Comparison of ENCODE assay signal across 11 mouse cellular contexts in the genomic region with DNA sequence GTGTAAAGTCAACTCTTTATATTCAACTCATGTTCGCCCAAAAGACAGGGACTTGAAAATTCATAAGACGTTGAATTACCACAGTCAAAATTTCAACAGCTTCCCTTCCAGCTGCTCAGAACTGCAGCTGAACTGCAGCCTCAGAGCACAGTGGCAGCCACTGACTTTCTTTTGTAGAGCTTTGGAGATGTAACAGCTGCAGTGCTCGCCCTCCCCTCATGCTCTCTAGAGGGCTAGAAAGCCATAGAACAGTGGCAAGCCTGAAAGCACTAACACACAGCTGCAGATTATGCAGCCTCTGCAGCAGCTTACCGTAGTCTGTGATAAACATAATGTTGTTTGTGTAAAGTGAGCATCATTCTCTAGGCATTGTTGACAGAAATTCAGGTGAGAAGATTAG.
DNase-seq lines count a peak whose midpoint lies in the region; ATAC-seq lines count a peak whose summit lies in the region.
"Had no signal": no experiment of that assay in that cellular context is flagged by ENCODE, and none has a peak within 500 bp of the region (broad histone marks: within the 10 kb centered on the region; RNA-seq: fewer than 3 reads in every experiment).

No protein-coding gene starts in this region.

- no peak overlapping the region for H3K9ac ChIP-seq in hindbrain, embryonic 11.5 days (ENCODE audit: low read depth, low read length)
- H3K9ac ChIP-seq in hindbrain, embryonic 14.5 days = no peak overlapping the region
- no peak overlapping the region for H3K9ac ChIP-seq in midbrain, embryonic 11.5 days (ENCODE audit: low read length)
- no peak overlapping the region for H3K9ac ChIP-seq in midbrain, embryonic 12.5 days (replicated peaks)
- H3K9ac ChIP-seq: heart, embryonic 13.5 days; liver, embryonic 15.5 days; stomach, embryonic 15.5 days had no signal

- intact Hi-C loops in heart, postnatal 25 days (cut with DNase I) = no loop called here

- H3K9me3 ChIP-seq in hindbrain, embryonic 11.5 days (ENCODE audit: control insufficient read depth, low read length) = no peaks in the 10 kb centered on the region
- no peaks in the 10 kb centered on the region for H3K9me3 ChIP-seq in hindbrain, embryonic 14.5 days (ENCODE audit: control insufficient read depth, low read length)
- H3K9me3 ChIP-seq in midbrain, embryonic 11.5 days (ENCODE audit: control insufficient read depth, low read length) = no peaks in the 10 kb centered on the region
- no peaks in the 10 kb centered on the region for H3K9me3 ChIP-seq in midbrain, embryonic 10.5 days (replicated peaks)
- H3K9me3 ChIP-seq in midbrain, embryonic 12.5 days = no peaks in the 10 kb centered on the region
- H3K9me3 ChIP-seq: heart, embryonic 13.5 days; liver, embryonic 15.5 days; stomach, embryonic 15.5 days had no signal

- 62% methylated on average over 4 of the region's 4 CpGs for WGBS in hindbrain, embryonic 11.5 days
- 54% methylated on average over 4 of the region's 4 CpGs for WGBS in hindbrain, embryonic 14.5 days
- 49% methylated on average over 4 of the region's 4 CpGs for WGBS in midbrain, embryonic 11.5 days
- 57% methylated on average over 4 of the region's 4 CpGs for WGBS in midbrain, embryonic 10.5 days
- 47% methylated on average over 4 of the region's 4 CpGs for WGBS in midbrain, embryonic 12.5 days

- no peaks in the 10 kb centered on the region for H3K36me3 ChIP-seq in hindbrain, embryonic 11.5 days (ENCODE audit: control insufficient read depth, insufficient read depth, low read length)
- no peaks in the 10 kb centered on the region for H3K36me3 ChIP-seq in hindbrain, embryonic 14.5 days (replicated peaks; ENCODE audit: control insufficient read depth, insufficient read depth)
- no peaks in the 10 kb centered on the region for H3K36me3 ChIP-seq in midbrain, embryonic 11.5 days (ENCODE audit: control insufficient read depth, insufficient read depth, low read length)
- H3K36me3 ChIP-seq in midbrain, embryonic 10.5 days = no peaks in the 10 kb centered on the region
- H3K36me3 ChIP-seq in midbrain, embryonic 12.5 days = no peaks in the 10 kb centered on the region
- H3K36me3 ChIP-seq: heart, embryonic 13.5 days; liver, embryonic 15.5 days; stomach, embryonic 15.5 days had no signal

- no peak for ATAC-seq in hindbrain, embryonic 11.5 days (ENCODE audit: low FRiP score)
- ATAC-seq in hindbrain, embryonic 14.5 days (ENCODE audit: low FRiP score) = no peak
- peak; percentile 65; the same call in 1 of the 2 replicates for ATAC-seq in midbrain, embryonic 11.5 days (ENCODE audit: low FRiP score)
- ATAC-seq in midbrain, embryonic 12.5 days (ENCODE audit: low FRiP score, low read depth) = peak; percentile 68

- DNase-seq in hindbrain, embryonic 11.5 days (ENCODE audit: low spot score) = peak; percentile 1
- no peak for DNase-seq in hindbrain, embryonic 14.5 days (ENCODE audit: low spot score)
- DNase-seq in midbrain, embryonic 11.5 days (ENCODE audit: low spot score, missing footprints) = no peak
- DNase-seq in midbrain, embryonic 10.5 days (ENCODE audit: low spot score) = no peak
- DNase-seq in thymus, postnatal 14 days = peak; percentile 39
- no peak for DNase-seq in urinary bladder, adult 18-20 months (ENCODE audit: low spot score in 2 of 2)
- DNase-seq in heart, postnatal 25 days (ENCODE audit: low spot score) = no peak

- H3K27ac ChIP-seq in hindbrain, embryonic 11.5 days (ENCODE audit: low read depth, low read length) = no peak overlapping the region
- H3K27ac ChIP-seq in hindbrain, embryonic 14.5 days = no peak overlapping the region
- no peak overlapping the region for H3K27ac ChIP-seq in midbrain, embryonic 11.5 days (ENCODE audit: low read depth, low read length)
- H3K27ac ChIP-seq in midbrain, embryonic 10.5 days (replicated peaks) = no peak overlapping the region
- no peak overlapping the region for H3K27ac ChIP-seq in midbrain, embryonic 12.5 days (replicated peaks)
- H3K27ac ChIP-seq: heart, embryonic 13.5 days; liver, embryonic 15.5 days; stomach, embryonic 15.5 days had no signal

- H3K27me3 ChIP-seq in hindbrain, embryonic 11.5 days (ENCODE audit: control insufficient read depth, insufficient read depth, low read length) = no peaks in the 10 kb centered on the region
- H3K27me3 ChIP-seq in hindbrain, embryonic 14.5 days (ENCODE audit: control insufficient read depth, insufficient read depth, low read length) = no peaks in the 10 kb centered on the region
- H3K27me3 ChIP-seq in midbrain, embryonic 11.5 days (ENCODE audit: control insufficient read depth, insufficient read depth, low read length) = no peaks in the 10 kb centered on the region
- no peaks in the 10 kb centered on the region for H3K27me3 ChIP-seq in midbrain, embryonic 10.5 days (ENCODE audit: low read depth, poor library complexity, severe bottlenecking)
- H3K27me3 ChIP-seq in midbrain, embryonic 12.5 days = no peaks in the 10 kb centered on the region
- H3K27me3 ChIP-seq: heart, embryonic 13.5 days; liver, embryonic 15.5 days; stomach, embryonic 15.5 days had no signal

- no peaks in the 10 kb centered on the region for H3K4me1 ChIP-seq in hindbrain, embryonic 11.5 days (replicated peaks; ENCODE audit: control insufficient read depth, insufficient read depth, low read length)
- H3K4me1 ChIP-seq in hindbrain, embryonic 14.5 days (replicated peaks; ENCODE audit: control insufficient read depth, insufficient read depth, low read length) = no peaks in the 10 kb centered on the region
- H3K4me1 ChIP-seq in midbrain, embryonic 11.5 days (ENCODE audit: control insufficient read depth, insufficient read depth, low read length) = no peaks in the 10 kb centered on the region
- no peaks in the 10 kb centered on the region for H3K4me1 ChIP-seq in midbrain, embryonic 10.5 days
- H3K4me1 ChIP-seq in midbrain, embryonic 12.5 days = no peaks in the 10 kb centered on the region
- H3K4me1 ChIP-seq: liver, embryonic 15.5 days; stomach, embryonic 15.5 days had no signal

- H3K4me2 ChIP-seq in hindbrain, embryonic 11.5 days (replicated peaks; ENCODE audit: low read depth, low read length) = no peak overlapping the region
- H3K4me2 ChIP-seq in hindbrain, embryonic 14.5 days (replicated peaks) = no peak overlapping the region
- H3K4me2 ChIP-seq in midbrain, embryonic 11.5 days = no peak overlapping the region
- H3K4me2 ChIP-seq in midbrain, embryonic 12.5 days (replicated peaks) = no peak overlapping the region
- H3K4me2 ChIP-seq: heart, embryonic 13.5 days; liver, embryonic 15.5 days; stomach, embryonic 15.5 days had no signal

- H3K4me3 ChIP-seq in hindbrain, embryonic 11.5 days (ENCODE audit: low read depth, low read length) = no peak overlapping the region
- H3K4me3 ChIP-seq in hindbrain, embryonic 14.5 days (replicated peaks; ENCODE audit: low read length) = no peak overlapping the region
- H3K4me3 ChIP-seq in midbrain, embryonic 11.5 days (ENCODE audit: low read depth, low read length) = no peak overlapping the region
- no peak overlapping the region for H3K4me3 ChIP-seq in midbrain, embryonic 10.5 days
- H3K4me3 ChIP-seq in midbrain, embryonic 12.5 days = no peak overlapping the region
- H3K4me3 ChIP-seq: heart, embryonic 13.5 days; liver, embryonic 15.5 days; stomach, embryonic 15.5 days had no signal

Comparison
In these comparisons a context has a peak if more than half of its experiments do, and no peak if none do; other contexts are left out.
1. DNase-seq: peak in hindbrain, embryonic 11.5 days (single experiment) and thymus, postnatal 14 days (single experiment); none in hindbrain, embryonic 14.5 days (single experiment), midbrain, embryonic 11.5 days (single experiment), midbrain, embryonic 10.5 days (single experiment), urinary bladder, adult 18-20 months (0 of 2) and heart, postnatal 25 days (single experiment).
2. ATAC-seq: peak in midbrain, embryonic 11.5 days (single experiment) and midbrain, embryonic 12.5 days (single experiment); none in hindbrain, embryonic 11.5 days (single experiment) and hindbrain, embryonic 14.5 days (single experiment).